Mouse (Mus musculus): Measurements from ENCODE around the gene Lpp. TPM values are rescaled to one million over a fixed set of nuclear protein-coding genes. Genes with fewer than 3 reads are reported as not detected.

Gene Lpp
- polyA plus RNA-seq, 1 experiment = 6.2 TPM

DNA sequence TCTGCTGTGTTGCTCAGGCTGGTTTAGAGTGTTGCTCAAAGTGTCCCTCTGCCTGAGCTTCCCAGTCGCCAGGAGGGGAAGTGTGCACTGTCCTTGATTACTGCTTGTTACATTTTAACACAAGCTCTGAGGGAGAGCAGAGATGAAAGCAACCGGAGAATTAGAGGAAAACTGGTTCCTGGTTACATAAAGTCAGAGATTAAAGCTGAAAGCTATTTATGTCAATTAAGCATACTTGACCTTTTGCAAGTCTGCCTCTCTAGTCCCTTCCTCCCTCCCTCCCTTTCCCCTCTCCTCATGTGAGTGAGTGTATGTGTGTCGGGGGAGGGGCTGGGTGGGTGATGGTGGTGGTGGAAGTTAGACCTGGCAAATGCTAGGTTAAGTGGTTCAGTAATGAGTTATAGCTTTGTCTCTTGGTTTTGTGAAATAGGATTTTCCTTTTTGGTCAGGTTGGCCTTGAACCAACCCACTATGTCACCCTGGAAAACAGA is 83.6 kb downstream of the Lpp start:
- Histone ChIP-seq H3K4me1 (ENCODE audit: control insufficient read depth, insufficient read depth, low read length) (no peaks in the 10 kb centered on the region), H3K4me3 (replicated peaks; ENCODE audit: control insufficient read depth, low read depth, low read length) (no peak overlapping the region), H3K27ac (ENCODE audit: control insufficient read depth, insufficient read depth, low read depth, low read length, poor library complexity) (no peak overlapping the region)
- 40% methylated on average over 3 of the region's 3 CpGs for WGBS
- TF ChIP-seq POLR2A (IDR thresholded peaks at IDR 0.05; ENCODE audit: borderline replicate concordance, control insufficient read depth, low read depth, low read length) (no peak), CTCF (IDR thresholded peaks at IDR 0.05; ENCODE audit: control insufficient read depth, insufficient read depth, low read length) (no peak)

DNA sequence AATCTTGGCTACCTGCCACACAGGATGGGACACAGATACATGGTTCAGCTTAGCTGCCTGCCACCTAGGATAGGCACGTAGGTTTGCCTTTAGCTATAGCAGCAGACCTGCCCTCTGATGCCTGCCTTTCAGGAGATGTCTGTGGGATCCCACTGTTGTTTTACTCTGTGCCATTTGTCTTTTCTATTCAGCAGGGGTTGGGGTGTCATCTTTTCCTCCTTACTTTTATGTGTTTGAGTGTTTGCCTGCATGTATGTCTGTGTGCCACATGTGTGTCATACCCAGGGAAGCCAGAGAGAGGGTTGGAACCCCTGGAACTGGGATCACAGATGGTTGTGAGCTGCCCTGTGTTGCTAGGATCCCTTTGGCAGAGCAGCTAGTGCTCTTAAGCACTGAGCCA is 84.7 kb downstream of the Lpp start:
- Histone ChIP-seq H3K4me1 (ENCODE audit: control insufficient read depth, insufficient read depth, low read length) (no peaks in the 10 kb centered on the region), H3K4me3 (replicated peaks; ENCODE audit: control insufficient read depth, low read depth, low read length) (no peak overlapping the region), H3K27ac (ENCODE audit: control insufficient read depth, insufficient read depth, low read depth, low read length, poor library complexity) (no peak overlapping the region)
- 60% methylated on average over 1 of the region's 1 CpGs for WGBS
- TF ChIP-seq CTCF (IDR thresholded peaks at IDR 0.05; ENCODE audit: control insufficient read depth, insufficient read depth, low read length) = no peak
- no peak for TF ChIP-seq POLR2A (IDR thresholded peaks at IDR 0.05; ENCODE audit: borderline replicate concordance, control insufficient read depth, low read depth, low read length)

DNA sequence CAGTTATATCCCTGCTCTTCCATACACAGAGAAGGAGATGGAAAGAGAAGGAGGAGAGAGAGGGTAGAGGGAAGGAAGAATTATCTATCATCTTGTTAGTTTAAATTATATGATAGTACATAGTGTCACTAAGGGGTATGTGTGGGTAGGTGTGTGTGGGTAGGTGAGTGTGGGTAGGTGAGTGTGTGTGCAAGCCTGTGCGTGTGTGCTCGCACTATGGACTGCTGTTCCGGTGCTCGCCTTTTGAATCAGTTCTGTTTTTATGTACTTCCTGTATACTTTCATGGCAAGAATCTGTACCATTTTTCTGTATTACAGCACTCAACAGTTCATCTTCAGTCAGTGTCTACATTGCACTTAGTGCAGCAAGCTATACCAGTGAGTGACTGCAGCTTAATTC is 85.5 kb downstream of the Lpp start:
- H3K27ac ChIP-seq (ENCODE audit: control insufficient read depth, insufficient read depth, low read depth, low read length, poor library complexity) = no peak overlapping the region
- TF ChIP-seq POLR2A (IDR thresholded peaks at IDR 0.05; ENCODE audit: borderline replicate concordance, control insufficient read depth, low read depth, low read length) (no peak), CTCF (IDR thresholded peaks at IDR 0.05; ENCODE audit: control insufficient read depth, insufficient read depth, low read length) (no peak)
- H3K4me3 ChIP-seq (replicated peaks; ENCODE audit: control insufficient read depth, low read depth, low read length) = no peak overlapping the region
- no peaks in the 10 kb centered on the region for H3K4me1 ChIP-seq (ENCODE audit: control insufficient read depth, insufficient read depth, low read length)
- 88% methylated on average over 4 of the region's 4 CpGs for WGBS

DNA sequence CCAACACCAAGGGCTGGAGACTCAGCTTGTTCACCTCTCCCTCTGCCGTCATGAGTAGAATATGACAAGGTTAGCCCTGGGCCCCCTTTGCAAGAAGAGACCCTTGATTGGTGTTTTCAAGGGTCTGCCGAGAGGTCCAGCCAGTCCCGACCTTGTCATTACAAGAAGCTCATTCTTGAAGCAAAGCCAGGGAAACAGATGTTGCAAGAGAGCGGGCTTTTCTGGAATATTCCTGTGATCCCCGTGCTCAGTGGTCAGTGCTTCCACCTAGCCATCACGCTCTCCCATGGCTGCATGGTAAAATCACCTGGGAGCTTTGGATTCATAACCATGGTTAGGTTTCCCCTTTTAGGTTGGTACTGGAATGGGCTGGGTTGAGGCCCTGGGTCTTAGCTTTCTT is 89.3 kb downstream of the Lpp start:
- H3K27ac ChIP-seq (ENCODE audit: control insufficient read depth, insufficient read depth, low read depth, low read length, poor library complexity) = no peak overlapping the region
- H3K4me1 ChIP-seq (ENCODE audit: control insufficient read depth, insufficient read depth, low read length) = peaks cover 1% of the 10 kb centered on the region; the same call in 1 of the 2 replicates
- TF ChIP-seq CTCF (IDR thresholded peaks at IDR 0.05; ENCODE audit: control insufficient read depth, insufficient read depth, low read length) = no peak
- no peak for TF ChIP-seq POLR2A (IDR thresholded peaks at IDR 0.05; ENCODE audit: borderline replicate concordance, control insufficient read depth, low read depth, low read length)
- H3K4me3 ChIP-seq (replicated peaks; ENCODE audit: control insufficient read depth, low read depth, low read length) = no peak overlapping the region
- WGBS = 85% methylated on average over 6 of the region's 6 CpGs

DNA sequence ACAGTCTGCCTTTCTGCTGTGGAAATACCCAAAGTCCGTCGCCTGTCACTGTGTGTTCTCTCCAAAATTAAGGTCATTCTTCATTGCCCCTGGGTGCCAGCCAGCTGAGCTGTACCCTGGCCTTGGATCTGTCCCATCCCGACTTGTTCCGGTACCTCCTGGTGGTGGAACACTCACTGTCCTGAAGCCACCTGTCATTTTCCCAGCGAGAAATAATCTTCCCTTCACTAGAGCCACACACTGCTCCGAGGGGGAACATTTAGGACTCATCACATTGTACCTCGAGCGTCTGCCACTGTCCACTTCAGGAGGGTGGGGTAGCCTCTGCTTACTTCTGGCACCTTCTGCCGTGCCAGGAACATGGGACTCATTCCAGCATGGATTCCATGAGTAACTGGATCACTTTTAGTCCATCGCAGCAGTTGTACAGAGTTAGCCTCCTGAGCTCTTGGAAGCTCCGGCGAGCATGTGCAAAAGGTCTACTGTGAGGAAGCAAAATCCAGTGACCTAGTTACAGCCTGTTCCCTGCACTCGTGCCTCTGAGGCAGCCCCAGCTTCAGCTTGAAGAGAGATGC is 90.3 kb downstream of the Lpp start:
- TF ChIP-seq CTCF (IDR thresholded peaks at IDR 0.05; ENCODE audit: control insufficient read depth, insufficient read depth, low read length) = no peak
- no peak for TF ChIP-seq POLR2A (IDR thresholded peaks at IDR 0.05; ENCODE audit: borderline replicate concordance, control insufficient read depth, low read depth, low read length)
- H3K4me3 ChIP-seq (replicated peaks; ENCODE audit: control insufficient read depth, low read depth, low read length) = no peak overlapping the region
- H3K27ac ChIP-seq (ENCODE audit: control insufficient read depth, insufficient read depth, low read depth, low read length, poor library complexity) = no peak overlapping the region
- WGBS = 84% methylated on average over 13 of the region's 13 CpGs
- peaks cover 1% of the 10 kb centered on the region; the same call in 1 of the 2 replicates for H3K4me1 ChIP-seq (ENCODE audit: control insufficient read depth, insufficient read depth, low read length)

DNA sequence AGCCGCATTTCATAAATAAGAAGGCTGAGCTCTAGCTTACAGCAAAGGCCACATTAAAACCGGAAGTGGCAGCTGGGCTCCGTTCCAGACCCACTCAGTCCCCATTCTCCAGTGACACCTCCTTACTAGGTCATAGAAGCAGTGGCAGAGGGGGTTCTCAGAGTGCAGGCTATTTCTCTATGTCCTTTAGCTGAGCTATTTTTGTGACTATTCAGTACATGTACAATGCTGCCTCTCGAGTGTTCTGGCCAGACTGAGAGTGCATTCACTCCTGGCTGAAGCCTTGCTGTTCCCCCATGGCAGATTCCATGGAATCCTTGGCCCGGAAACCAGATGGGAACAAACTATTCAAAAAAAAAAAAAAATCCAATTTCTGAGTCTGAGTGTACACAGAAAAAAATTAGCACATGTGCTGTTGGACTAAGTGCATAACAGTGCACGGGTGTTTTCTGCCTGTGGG is 94.5 kb downstream of the Lpp start:
- Histone ChIP-seq H3K27ac (ENCODE audit: control insufficient read depth, insufficient read depth, low read depth, low read length, poor library complexity) (no peak overlapping the region), H3K4me1 (ENCODE audit: control insufficient read depth, insufficient read depth, low read length) (peaks cover 1% of the 10 kb centered on the region; the same call in 1 of the 2 replicates), H3K4me3 (replicated peaks; ENCODE audit: control insufficient read depth, low read depth, low read length) (no peak overlapping the region)
- TF ChIP-seq POLR2A (IDR thresholded peaks at IDR 0.05; ENCODE audit: borderline replicate concordance, control insufficient read depth, low read depth, low read length) = no peak
- TF ChIP-seq CTCF (IDR thresholded peaks at IDR 0.05; ENCODE audit: control insufficient read depth, insufficient read depth, low read length) = no peak
- 43% methylated on average over 6 of the region's 6 CpGs for WGBS

DNA sequence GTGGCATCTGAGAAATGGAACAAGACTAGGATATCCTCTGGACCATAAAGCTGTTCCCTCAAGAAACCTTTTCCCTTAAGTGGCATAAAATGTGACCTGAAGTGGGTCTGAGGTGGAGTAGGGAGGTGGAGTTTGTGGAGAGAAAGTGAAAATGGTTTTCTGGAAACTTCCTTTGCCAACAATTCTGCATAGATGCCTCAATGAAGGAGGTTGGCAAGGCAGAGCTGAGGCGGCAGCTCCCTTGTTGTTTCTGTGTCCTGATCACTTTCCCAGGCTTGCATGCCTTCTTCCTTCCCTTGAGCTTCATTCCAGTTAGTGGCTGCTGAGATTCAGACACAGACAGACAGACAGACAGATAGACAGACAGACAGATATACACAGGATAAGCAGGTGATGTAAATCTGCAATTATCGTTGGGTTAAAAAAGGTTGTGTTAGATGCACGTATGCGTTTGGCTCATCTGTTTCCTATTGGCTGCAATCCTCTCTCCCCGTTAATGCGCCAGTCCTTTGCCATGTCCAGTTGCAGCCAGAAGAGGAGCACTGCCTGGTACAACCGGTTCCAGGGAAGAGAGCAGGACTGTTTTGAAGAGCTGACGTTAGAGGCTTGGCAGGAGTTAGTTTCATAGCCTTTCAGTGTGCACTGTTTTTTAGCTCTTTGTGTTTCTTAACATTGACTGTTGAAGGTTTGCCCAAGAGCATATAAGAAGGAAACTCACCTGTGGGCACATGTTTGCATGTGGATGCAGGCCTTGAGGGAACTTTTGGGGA is 96.4 kb downstream of the Lpp start:
- H3K4me3 ChIP-seq (replicated peaks; ENCODE audit: control insufficient read depth, low read depth, low read length) = no peak overlapping the region
- 85% methylated on average over 8 of the region's 8 CpGs for whole genome bisulfite sequencing
- peaks cover 1% of the 10 kb centered on the region; the same call in 1 of the 2 replicates for H3K4me1 ChIP-seq (ENCODE audit: control insufficient read depth, insufficient read depth, low read length)
- no peak for TF ChIP-seq CTCF (IDR thresholded peaks at IDR 0.05; ENCODE audit: control insufficient read depth, insufficient read depth, low read length)
- no peak for TF ChIP-seq POLR2A (IDR thresholded peaks at IDR 0.05; ENCODE audit: borderline replicate concordance, control insufficient read depth, low read depth, low read length)
- H3K27ac ChIP-seq (ENCODE audit: control insufficient read depth, insufficient read depth, low read depth, low read length, poor library complexity) = no peak overlapping the region

DNA sequence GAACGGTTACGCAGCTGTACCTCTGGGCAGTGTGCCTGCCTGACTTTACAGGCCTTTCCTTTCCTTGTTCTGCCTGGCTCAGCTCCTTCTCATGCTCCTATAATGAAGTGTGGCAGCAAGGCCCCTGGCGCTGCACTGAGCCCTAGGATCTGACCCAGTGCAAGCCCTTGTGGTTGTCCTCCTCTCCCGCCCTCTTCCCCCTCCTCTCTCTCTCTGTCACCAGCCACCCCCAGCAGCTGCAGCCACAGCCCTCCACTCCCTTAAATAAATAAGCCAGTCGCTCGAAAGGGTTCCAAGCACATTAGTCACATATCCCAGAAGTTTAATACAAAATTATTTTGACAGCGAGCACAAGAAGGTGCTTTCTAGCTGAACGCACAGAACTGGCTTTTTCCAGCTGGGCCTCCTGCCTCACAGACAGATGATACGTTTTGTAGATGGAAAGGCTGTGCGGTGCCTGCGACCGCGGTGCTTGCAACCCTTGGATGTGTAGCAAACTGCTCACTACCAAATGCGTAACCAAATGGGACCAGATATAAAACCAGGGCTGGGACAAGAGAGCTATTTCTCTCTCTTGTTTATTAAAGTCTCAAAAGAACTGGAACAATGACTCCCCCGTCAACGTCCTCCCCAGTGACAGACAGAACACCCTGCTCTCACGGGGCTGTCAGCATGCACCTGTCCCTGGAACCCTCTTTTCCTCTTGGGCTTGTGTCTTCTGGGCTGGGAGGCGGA is 97.6 kb downstream of the Lpp start:
- 70% methylated on average over 18 of the region's 18 CpGs for WGBS

More for the DNA sequence above, 97.6 kb downstream of the Lpp start:
- H3K4me1 ChIP-seq (ENCODE audit: control insufficient read depth, insufficient read depth, low read length) = peaks cover 1% of the 10 kb centered on the region; the same call in 1 of the 2 replicates
- no peak overlapping the region for H3K4me3 ChIP-seq (replicated peaks; ENCODE audit: control insufficient read depth, low read depth, low read length)
- H3K27ac ChIP-seq (ENCODE audit: control insufficient read depth, insufficient read depth, low read depth, low read length, poor library complexity) = no peak overlapping the region
- TF ChIP-seq POLR2A (IDR thresholded peaks at IDR 0.05; ENCODE audit: borderline replicate concordance, control insufficient read depth, low read depth, low read length) (no peak), CTCF (IDR thresholded peaks at IDR 0.05; ENCODE audit: control insufficient read depth, insufficient read depth, low read length) (no peak)
